In genomic region chr13:32851967-32852366, GRCm38 (mm10) we compare ENCODE assay signal across 8 mouse cellular contexts. TPM values are rescaled to one million over a fixed set of nuclear protein-coding genes. Genes with fewer than 3 reads are reported as not detected.
DNase-seq lines count a peak whose midpoint lies in the region; ATAC-seq and TF ChIP-seq lines count a peak whose summit lies in the region.

No protein-coding gene starts in this region.

- no peak for TF ChIP-seq POLR2A in thymus, adult 2 months (IDR thresholded peaks at IDR 0.05; ENCODE audit: control insufficient read depth, extremely low read depth, insufficient read depth, low read length, poor library complexity)
- TF ChIP-seq POLR2A in lung, adult 2 months (IDR thresholded peaks at IDR 0.05; ENCODE audit: borderline replicate concordance, extremely low read depth, low read depth, low read length): no peak

- H3K4me1 ChIP-seq in thymus, adult 2 months (replicated peaks; ENCODE audit: control insufficient read depth, insufficient read depth, low read length): peaks cover 6% of the 10 kb centered on the region; the same call in 1 of the 2 replicates
- no peaks in the 10 kb centered on the region for H3K4me1 ChIP-seq in forebrain, embryonic 15.5 days
- peaks cover 14% of the 10 kb centered on the region for H3K4me1 ChIP-seq in lung, adult 2 months (ENCODE audit: control insufficient read depth, insufficient read depth, low read length)

- peak; percentile 38 for DNase-seq in thymus, adult 2 months
- no peak for DNase-seq in thymus, adult 18-20 months
- DNase-seq in c-Kit-negative CD71-positive TER-119-positive erythroid progenitor cells, embryonic 14.5 days (ENCODE audit: low read depth, low spot score): peak; percentile 8
- DNase-seq in kidney, adult 8-10 months: peak; percentile 26 to 54
- peak; percentile 32 for DNase-seq in lung, adult 2 months
- DNase-seq in urinary bladder, adult 18-20 months (ENCODE audit: low spot score in 2 of 2): no peak

- H3K9ac ChIP-seq in forebrain, embryonic 15.5 days (replicated peaks): no peak overlapping the region

- 8% methylated on average over 7 of the region's 7 CpGs for WGBS in thymus, adult 2 months
- WGBS in forebrain, embryonic 15.5 days: 11% methylated on average over 7 of the region's 7 CpGs
- 6% methylated on average over 7 of the region's 7 CpGs for WGBS in lung, adult 2 months

- TF ChIP-seq CTCF in thymus, adult 2 months (IDR thresholded peaks at IDR 0.05; ENCODE audit: borderline replicate concordance, control insufficient read depth, extremely low read depth, insufficient read depth, low read length, poor library complexity): no peak
- peak; percentile 71 for TF ChIP-seq CTCF in lung, adult 2 months (IDR thresholded peaks at IDR 0.05; ENCODE audit: insufficient read depth, low read length)

- no peaks in the 10 kb centered on the region for H3K27me3 ChIP-seq in thymus, adult 2 months (ENCODE audit: control insufficient read depth, insufficient read depth, low read length)
- H3K27me3 ChIP-seq in forebrain, embryonic 15.5 days: no peaks in the 10 kb centered on the region

- H3K4me3 ChIP-seq in thymus, adult 2 months (ENCODE audit: control insufficient read depth, insufficient read depth, low read length): no peak overlapping the region
- no peak overlapping the region for H3K4me3 ChIP-seq in forebrain, embryonic 15.5 days
- H3K4me3 ChIP-seq in lung, adult 2 months (replicated peaks; ENCODE audit: extremely low read depth, low read depth, low read length): no peak overlapping the region

- no peak overlapping the region for H3K4me2 ChIP-seq in forebrain, embryonic 15.5 days (replicated peaks)

- no peaks in the 10 kb centered on the region for H3K9me3 ChIP-seq in forebrain, embryonic 15.5 days

- H3K27ac ChIP-seq in thymus, adult 2 months (ENCODE audit: control insufficient read depth, insufficient read depth, low read length): no peak overlapping the region
- H3K27ac ChIP-seq in forebrain, embryonic 15.5 days (replicated peaks): no peak overlapping the region

- peak; percentile 76 for ATAC-seq in forebrain, embryonic 15.5 days (replicated peaks)
- ATAC-seq in neutrophil, adult 5-6 weeks (ENCODE audit: extremely low read depth, insufficient number of reproducible peaks, low FRiP score, poor library complexity, severe bottlenecking): peak; percentile 75

- H3K36me3 ChIP-seq in thymus, adult 2 months (ENCODE audit: control insufficient read depth, insufficient read depth, low read length): no peaks in the 10 kb centered on the region
- no peaks in the 10 kb centered on the region for H3K36me3 ChIP-seq in forebrain, embryonic 15.5 days

RNA-seq across cellular contexts. Expression of gene Serpinb1a, which starts 1.0 kb away (rescaled TPM):
- 11.6 and 14.0 TPM in 2 replicates for polyA plus RNA-seq in thymus, adult 2 months (2012; rRNA removed)
- 0.67 and 1.6 TPM in 2 replicates for polyA plus RNA-seq in forebrain, embryonic 15.5 days (2015; fragmentation: Nextera tagmentation; extraction: Ambion mirVana)
- polyA plus RNA-seq in lung, adult 2 months (2012; rRNA removed): 5.6 and 14.9 TPM in 2 replicates
- total RNA-seq in neutrophil, adult 5-6 weeks (2017): 330 and 346 TPM in 2 replicates

RNA-seq across cellular contexts. Expression of gene Serpinb1c, which starts 46.0 kb away (rescaled TPM):
- not detected in 2 replicates for polyA plus RNA-seq in thymus, adult 2 months (2012; rRNA removed)
- not detected in 2 replicates for polyA plus RNA-seq in forebrain, embryonic 15.5 days (2015; fragmentation: Nextera tagmentation; extraction: Ambion mirVana)
- not detected in 2 replicates for polyA plus RNA-seq in lung, adult 2 months (2012; rRNA removed)
- total RNA-seq in neutrophil, adult 5-6 weeks (2017): 0.61 TPM in 1 of 2 replicates, not detected in the other

RNA-seq across cellular contexts. Expression of gene D930007J09Rik, which starts 49.3 kb away (rescaled TPM):
- not detected in 2 replicates for polyA plus RNA-seq in thymus, adult 2 months (2012; rRNA removed)
- not detected in 2 replicates for polyA plus RNA-seq in forebrain, embryonic 15.5 days (2015; fragmentation: Nextera tagmentation; extraction: Ambion mirVana)
- polyA plus RNA-seq in lung, adult 2 months (2012; rRNA removed): not detected in 2 replicates
- not detected in 2 replicates for total RNA-seq in neutrophil, adult 5-6 weeks (2017)

RNA-seq across cellular contexts. Expression of gene Wrnip1, which starts 50.1 kb away (rescaled TPM):
- polyA plus RNA-seq in thymus, adult 2 months (2012; rRNA removed): 61.7 and 62.1 TPM in 2 replicates
- polyA plus RNA-seq in forebrain, embryonic 15.5 days (2015; fragmentation: Nextera tagmentation; extraction: Ambion mirVana): 37.6 and 39.3 TPM in 2 replicates
- polyA plus RNA-seq in lung, adult 2 months (2012; rRNA removed): 29.0 and 36.0 TPM in 2 replicates
- total RNA-seq in neutrophil, adult 5-6 weeks (2017): 25.8 and 39.8 TPM in 2 replicates

Comparison
In these comparisons a context has a peak if more than half of its experiments do, and no peak if none do; other contexts are left out.
1. DNase-seq: peak in thymus, adult 2 months (single experiment), c-Kit-negative CD71-positive TER-119-positive erythroid progenitor cells, embryonic 14.5 days (single experiment), kidney, adult 8-10 months (2 of 2) and lung, adult 2 months (single experiment); none in thymus, adult 18-20 months (0 of 2) and urinary bladder, adult 18-20 months (0 of 2).